Mouse (Mus musculus): ENCODE measurements around the gene Smok2b. TPM values are rescaled to one million over a fixed set of nuclear protein-coding genes. Genes with fewer than 3 reads are reported as not detected.

Gene Smok2b
- polyA plus RNA-seq (2012; rRNA removed), result not detected in 2 replicates

GRCm38 (mm10) chr17:13229957-13230356, at the start of gene Smok2b:
Smok2b (plus strand) TSS chr17:13230257.

GRCm38 (mm10) chr17:13220888-13221287, 9.2 kb upstream of the Smok2b start, which contains the start of gene Smok2a:
Smok2a (plus strand) TSS chr17:13221188.

Other genes starting within 250 kb of the Smok2b start
- gene Wtap, start 236.1 kb upstream of the Smok2b start, polyA plus RNA-seq (2012; rRNA removed), result 84.6 and 97.5 TPM in 2 replicates
- 144 and 148 TPM in 2 replicates for gene Sod2, start 223.4 kb upstream of the Smok2b start, polyA plus RNA-seq (2012; rRNA removed)
- 0.05 TPM in 1 of 2 replicates, not detected in the other for gene Gpr31b, start 178.0 kb upstream of the Smok2b start, polyA plus RNA-seq (2012; rRNA removed)
- 0.19 and 0.33 TPM in 2 replicates for gene Tcp10b, start 169.2 kb upstream of the Smok2b start, polyA plus RNA-seq (2012; rRNA removed)
- gene Unc93a, start 98.4 kb upstream of the Smok2b start, polyA plus RNA-seq (2012; rRNA removed), result 0.04 and 0.07 TPM in 2 replicates
- not detected in 2 replicates for gene Smok2a, start 9.1 kb upstream of the Smok2b start, polyA plus RNA-seq (2012; rRNA removed)
- not detected in 2 replicates for gene Tcp10c, start 124.3 kb downstream of the Smok2b start, polyA plus RNA-seq (2012; rRNA removed)

Measured in central nervous system, embryonic 14 days (tissue).